Mouse (Mus musculus): Measurements from ENCODE around the gene Hist1h3c. TPM values are rescaled to one million over a fixed set of nuclear protein-coding genes. Genes with fewer than 3 reads are reported as not detected.
A peak's percentile ranks its signal among the peaks of the same experiment; 100 is the strongest.

Gene Hist1h3c
- total RNA-seq, 2 experiments from 2014 or later, result 20.5 to 26.8 TPM

DNA sequence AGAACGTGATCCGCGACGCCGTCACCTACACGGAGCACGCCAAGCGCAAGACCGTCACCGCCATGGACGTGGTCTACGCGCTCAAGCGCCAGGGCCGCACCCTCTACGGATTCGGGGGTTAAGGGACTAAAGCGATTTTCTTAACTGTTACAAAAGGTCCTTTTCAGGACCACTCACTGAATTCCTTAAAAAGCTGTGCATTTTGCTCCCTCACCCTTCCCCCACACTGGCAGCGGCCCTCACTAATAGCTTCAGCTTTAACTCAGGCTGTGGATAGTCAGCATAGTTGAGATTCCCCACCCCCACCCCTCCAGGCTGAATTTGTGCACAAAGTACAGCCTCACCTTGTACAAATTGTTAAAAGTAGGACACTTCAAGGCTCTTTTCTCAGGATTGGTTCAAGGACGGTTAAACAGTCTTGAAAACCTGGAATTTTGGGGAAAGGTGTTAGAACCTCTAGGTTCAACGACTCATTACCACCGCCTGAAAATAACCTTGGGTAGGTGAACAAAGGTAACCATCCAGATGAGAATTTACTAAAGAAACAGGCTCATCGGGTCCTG lies 11.9 kb upstream of the Hist1h3c start:
- DNase-seq, result no peak

GRCm38 (mm10) chr13:23756790-23757189 lies 11.4 kb upstream of the Hist1h3c start, which contains the start of gene Hist1h4b:
TSS of gene Hist1h4b (plus strand) at chr13:23757013.
- peak; percentile 87 to 90 for DNase-seq

DNA sequence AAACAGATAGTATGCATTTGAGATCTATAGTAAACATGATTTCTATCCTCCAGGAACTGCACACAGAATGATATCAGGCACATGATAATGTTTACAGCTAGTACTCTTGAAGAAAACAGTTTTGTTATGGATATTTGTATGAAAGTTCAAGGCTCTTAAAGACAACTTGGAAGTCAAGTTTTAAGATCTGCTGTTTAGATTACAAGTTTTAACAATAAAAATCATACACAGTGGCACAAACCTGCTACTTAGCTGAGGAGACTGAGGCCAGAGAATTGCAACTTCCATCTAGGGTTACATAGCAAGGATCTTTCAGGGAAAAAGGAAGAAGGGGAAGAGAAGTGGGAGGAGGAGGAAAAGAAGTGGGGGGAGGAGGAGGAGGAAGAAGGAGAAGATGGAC lies 9.6 kb upstream of the Hist1h3c start:
- no peak for DNase-seq

DNA sequence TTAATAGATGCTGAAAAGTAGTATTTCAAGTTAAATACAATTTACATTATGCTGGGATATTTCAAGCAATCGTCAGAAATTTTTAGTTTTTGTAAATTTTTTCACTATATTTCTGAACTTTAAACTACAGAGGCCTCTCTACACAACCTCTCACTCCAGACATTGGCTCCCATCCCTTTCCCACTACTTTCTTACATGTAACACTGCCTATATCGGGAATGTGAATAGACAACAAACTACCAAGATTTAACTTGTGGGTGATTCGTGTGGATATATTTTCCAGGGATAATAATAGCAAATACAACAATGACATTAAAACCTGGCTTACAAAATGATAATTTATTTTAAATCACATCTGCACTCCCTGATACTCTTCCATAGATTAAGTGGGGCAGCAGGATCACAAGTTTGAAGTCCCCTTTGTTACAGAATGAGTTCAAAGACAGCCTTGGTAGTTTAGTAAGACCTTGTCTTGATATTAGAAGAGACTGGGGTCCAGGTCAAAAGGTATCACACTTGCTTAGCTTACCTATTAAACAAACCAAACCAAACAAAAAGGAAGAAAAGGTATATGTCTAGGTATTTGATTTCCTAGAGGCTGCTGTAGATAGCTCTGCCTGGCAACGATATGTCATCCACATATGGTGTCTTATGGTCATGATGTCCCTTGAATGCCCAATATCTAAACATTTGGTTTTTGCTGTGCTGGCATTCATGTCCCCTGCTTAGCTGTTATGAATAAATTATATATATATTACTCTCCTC lies 8.1 kb upstream of the Hist1h3c start:
- no peak for DNase-seq

DNA sequence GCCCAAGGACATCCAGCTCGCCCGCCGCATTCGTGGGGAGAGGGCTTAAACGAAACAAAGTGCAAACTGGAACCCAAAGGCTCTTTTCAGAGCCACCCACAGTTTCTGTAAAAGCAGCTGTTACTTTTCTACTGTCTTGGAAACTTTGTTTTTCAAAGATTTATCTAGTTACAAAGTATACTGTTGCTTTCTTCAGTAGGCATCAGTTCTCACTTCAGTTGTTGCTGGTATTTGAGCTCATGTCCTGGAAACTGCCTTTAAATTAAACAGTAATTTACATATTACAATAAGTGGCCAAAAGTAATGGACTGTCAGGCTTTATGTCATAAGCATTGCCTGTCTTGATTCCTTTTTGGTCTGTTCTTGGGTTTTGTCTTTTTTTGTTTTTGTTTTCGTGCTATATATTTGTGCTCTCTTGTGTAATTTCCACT lies 7.4 kb upstream of the Hist1h3c start:
- DNase-seq, result no peak

DNA sequence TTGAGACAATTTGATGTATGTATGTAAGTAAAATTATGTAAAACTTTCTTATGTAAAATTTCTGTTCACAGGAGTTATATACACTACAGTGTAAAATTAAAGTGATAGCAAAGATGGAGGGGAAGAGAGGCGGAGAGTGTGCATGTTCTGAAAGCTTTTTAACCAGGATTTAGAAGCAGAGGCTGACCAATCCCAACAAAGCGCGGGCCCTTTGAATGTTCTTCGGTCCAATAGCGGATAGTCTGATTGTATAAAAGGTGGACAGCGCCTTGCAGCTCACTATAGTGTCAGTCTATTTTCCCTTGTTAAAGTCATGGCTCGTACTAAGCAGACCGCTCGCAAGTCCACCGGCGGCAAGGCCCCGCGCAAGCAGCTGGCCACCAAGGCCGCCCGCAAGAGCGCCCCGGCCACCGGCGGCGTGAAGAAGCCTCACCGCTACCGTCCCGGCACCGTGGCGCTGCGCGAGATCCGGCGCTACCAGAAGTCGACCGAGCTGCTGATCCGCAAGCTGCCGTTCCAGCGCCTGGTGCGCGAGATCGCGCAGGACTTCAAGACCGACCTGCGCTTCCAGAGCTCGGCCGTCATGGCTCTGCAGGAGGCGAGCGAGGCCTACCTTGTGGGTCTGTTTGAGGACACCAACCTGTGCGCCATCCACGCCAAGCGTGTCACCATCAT lies 6.8 kb upstream of the Hist1h3c start, which contains the start of gene Hist1h3b:
TSS of gene Hist1h3b (plus strand) at position 201 of the 675 bp plus-strand sequence.
- DNase-seq, result peak; percentile 92

DNA sequence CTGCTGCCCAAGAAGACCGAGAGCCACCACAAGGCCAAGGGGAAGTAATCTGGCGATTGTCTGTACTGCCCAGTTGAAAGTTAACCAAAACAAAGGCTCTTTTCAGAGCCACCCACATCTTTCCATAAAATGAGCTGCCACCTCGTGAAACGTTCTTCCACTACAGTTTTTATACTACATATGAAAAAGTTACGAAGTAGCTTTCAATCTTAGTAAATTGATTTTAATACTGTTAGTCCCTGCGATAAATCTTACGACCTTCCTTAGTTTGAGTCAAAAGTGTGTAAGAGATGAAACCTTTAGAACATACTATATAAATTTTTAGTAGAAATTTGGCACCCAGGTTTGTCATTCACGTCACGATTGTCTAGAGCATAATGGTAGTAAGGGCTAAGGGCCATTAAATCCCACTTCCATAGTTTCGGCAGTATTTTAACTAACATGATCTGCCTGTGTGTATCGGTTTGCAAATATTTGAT lies 6.1 kb upstream of the Hist1h3c start:
- DNase-seq, result no peak

DNA sequence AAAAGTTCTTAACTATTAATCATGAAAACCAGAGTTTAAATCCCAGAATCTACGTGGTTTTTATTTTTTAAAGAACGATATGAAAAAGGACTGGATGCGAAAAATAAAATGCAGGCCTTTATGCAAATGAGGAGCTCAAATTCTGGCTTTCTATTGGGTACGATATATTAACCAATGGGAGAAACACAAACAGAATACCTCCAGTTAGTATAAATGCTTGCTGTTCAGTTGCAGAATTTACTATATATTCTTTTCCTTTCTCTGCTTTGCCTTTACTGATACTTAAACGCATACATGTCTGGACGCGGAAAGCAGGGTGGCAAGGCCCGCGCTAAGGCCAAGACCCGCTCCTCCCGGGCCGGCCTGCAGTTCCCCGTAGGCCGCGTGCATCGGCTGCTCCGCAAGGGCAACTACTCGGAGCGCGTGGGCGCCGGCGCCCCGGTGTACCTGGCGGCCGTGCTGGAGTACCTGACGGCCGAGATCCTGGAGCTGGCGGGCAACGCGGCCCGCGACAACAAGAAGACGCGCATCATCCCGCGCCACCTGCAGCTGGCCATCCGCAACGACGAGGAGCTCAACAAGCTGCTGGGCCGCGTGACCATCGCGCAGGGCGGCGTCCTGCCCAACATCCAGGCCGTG lies 5.6 kb upstream of the Hist1h3c start, which contains the start of gene Hist1h2ab:
TSS of gene Hist1h2ab (plus strand) at position 288 of the 639 bp plus-strand sequence.
- peak in 1 of 2 experiments; percentile 39 for DNase-seq

GRCm38 (mm10) chr13:23749563-23750121 lies 4.2 kb upstream of the Hist1h3c start:
- no peak for DNase-seq

- DNase-seq, result no peak
Observed at GRCm38 (mm10) chr13:23747892-23748288, 2.5 kb upstream of the Hist1h3c start.

GRCm38 (mm10) chr13:23747081-23747891 lies 1.9 kb upstream of the Hist1h3c start:
- no peak for DNase-seq

DNA sequence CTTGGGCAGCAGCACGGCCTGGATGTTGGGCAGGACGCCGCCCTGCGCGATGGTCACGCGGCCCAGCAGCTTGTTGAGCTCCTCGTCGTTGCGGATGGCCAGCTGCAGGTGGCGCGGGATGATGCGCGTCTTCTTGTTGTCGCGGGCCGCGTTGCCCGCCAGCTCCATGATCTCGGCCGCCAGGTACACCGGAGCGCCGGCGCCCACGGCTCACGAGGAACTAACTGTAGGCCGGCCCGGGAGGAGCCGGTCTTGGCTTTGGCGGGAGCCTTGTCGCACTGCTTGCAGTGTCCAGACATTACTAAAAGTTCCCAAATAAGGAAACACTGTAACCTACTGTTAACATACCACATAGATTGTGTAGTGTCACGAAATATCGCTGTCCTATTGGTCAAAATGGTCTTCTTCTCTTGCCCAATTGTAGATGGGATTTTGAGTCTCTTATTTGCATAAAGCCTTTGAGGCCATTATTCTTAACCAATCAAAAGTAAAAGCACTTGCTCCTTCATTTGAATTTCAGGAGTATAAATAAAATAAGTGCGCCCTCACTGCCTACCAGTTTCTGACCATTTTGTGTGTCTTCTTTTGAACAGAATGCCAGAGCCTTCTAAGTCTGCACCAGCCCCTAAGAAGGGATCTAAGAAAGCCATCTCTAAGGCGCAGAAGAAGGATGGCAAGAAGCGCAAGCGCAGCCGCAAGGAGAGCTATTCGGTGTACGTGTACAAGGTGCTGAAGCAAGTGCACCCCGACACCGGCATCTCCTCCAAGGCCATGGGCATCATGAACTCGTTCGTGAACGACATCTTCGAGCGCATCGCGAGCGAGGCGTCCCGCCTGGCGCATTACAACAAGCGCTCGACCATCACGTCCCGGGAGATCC lies 1.0 kb upstream of the Hist1h3c start, which contains the start of gene Hist1h2bb:
TSS of gene Hist1h2bb (plus strand) at position 534 of the 880 bp plus-strand sequence.
- peak; percentile 57 for DNase-seq

GRCm38 (mm10) chr13:23744421-23745380 lies 701 bp downstream of the Hist1h3c start:
- DNase-seq, result no peak

DNA sequence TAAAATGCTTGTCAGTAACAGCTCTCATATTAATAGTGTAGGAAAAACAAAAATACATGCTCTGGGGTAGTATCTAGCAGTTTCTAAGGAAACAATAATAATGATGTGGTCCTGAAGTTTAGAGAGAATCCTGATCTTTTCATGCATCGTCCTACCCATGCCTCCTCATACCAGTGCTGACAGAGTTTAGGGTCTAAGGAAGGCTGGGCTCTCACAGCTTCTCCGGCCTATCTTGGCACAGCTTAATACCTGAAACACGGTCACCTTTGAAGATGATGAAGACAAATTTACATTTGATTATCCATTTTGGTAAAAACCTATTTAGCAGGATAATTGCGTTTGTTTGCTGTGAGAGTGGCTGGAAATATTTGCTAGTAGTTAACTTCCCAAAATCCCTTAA lies 1.4 kb downstream of the Hist1h3c start:
- no peak for DNase-seq

- no peak for DNase-seq
Observed at GRCm38 (mm10) chr13:23743215-23743614, 2.2 kb downstream of the Hist1h3c start.

DNA sequence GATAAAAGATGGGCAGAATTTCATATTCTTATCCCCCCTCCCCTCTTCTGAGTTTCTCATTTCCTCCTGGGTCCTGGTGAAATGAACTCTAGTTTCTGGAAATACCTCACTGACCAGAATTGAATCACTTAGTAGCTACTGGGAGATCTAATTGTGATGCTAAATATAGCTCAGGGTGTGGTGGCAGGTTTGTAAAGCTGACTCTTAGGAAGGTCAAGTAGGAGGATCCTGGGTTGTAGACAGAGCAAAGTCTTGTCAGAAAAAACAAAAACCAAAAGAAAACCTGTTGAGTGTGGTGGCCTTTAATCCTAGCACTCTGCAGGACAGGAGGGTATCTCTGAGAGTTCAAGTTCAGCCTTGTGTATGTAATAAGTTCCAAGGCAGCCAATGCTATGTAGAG lies 3.4 kb downstream of the Hist1h3c start:
- DNase-seq, result no peak

DNA sequence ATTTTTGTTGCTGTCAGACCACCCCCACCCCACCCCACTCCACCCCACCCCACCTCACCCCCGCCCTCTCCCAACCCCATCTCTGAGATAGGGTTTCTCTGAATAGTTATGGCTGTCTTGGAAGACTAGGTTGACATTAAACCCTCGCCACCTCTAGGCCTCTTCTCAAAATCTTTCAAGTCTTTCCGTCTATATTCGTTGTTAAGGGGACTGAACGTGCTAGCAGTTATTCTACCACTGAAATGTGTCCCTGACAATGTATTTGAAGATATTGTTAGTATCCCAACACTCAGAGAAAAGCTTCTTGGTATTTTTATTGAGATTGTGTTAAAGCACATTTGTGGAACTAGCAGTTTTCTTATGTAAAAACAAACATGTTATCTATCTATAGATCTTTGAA lies 4.5 kb downstream of the Hist1h3c start:
- no peak for DNase-seq

DNA sequence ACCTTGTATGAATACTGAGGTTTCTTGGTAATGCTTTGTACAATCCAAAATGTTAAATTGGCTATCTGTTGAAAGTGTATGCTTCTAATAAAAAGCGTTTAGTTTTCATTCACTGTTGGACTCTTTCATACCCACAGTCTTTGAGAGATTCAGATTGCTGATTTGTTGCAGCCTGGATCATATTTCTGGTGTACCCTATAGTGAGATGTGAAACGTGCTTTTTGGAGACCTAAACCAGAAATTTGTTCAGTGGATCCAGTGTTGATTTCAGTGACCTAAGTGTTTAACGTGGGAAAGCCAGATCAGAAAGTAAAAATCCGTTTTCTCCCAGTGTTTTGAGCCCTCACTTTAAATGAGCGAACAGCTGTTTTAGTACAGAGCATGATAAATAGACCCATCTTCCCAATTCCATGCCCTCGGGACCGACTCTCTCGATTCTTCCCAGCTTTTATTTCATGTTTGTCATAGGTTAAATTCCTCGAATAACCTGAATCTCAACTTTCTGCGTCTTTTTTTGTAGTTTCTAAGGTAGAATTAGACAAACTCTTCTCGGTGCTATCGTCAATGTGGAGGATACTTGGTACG lies 5.1 kb downstream of the Hist1h3c start:
- DNase-seq, result no peak

Measured in adrenal gland, postnatal 36 days (tissue).